Mouse (Mus musculus) left cerebral cortex, adult 2 months (tissue): ENCODE data around the gene Gba. TPM values are rescaled to one million over a fixed set of nuclear protein-coding genes. Genes with fewer than 3 reads are reported as not detected.
A peak's percentile ranks its signal among the peaks of the same experiment; 100 is the strongest.
"Not testable (repeated sequence)": the region's sequence is repeated elsewhere in the genome, so short reads cannot be mapped to it uniquely, and the experiment has no call there.

Source experiments
- DNase-seq, 2 experiments: peaks; one replicate each; pipeline ENCODE4 v3.0.0; 2021 to 2022; ENCODE audit warnings: low spot score in 2 of 2, mixed read lengths in 1 of 2; ENCODE audit errors: extremely low spot score in 1 of 2
- H3K27ac ChIP-seq: fragments of 200-600 bp; 2 replicates; pipeline ENCODE4 v1.8.1; 2022
- H3K4me3 ChIP-seq: fragments of 200-600 bp; 2 replicates; pipeline ENCODE4 v1.8.1; 2022
- CTCF ChIP-seq: fragments of 200-600 bp; IDR thresholded peaks from 2 replicates; pipeline ENCODE4 v1.8.1; 2022; ENCODE audit warnings: antibody characterized with exemption, mild to moderate bottlenecking, moderate library complexity
- intact Hi-C: fragments of 180-260 bp; cut with DNase I; formaldehyde crosslinking; loops from one replicate; pipeline ENCODE4 v1.15.1; 2025
- long read RNA-seq, 2 experiments: library from polyadenylated mRNA; stranded (forward); transcript quantifications; one replicate each; pipeline ENCODE4 v2.0.0; 2021; ENCODE audit warnings: borderline mapping rate in 2 of 2
- total RNA-seq, 2 experiments: library from RNA; stranded (reverse); gene quantifications; 2 replicates each; pipeline ENCODE4 v1.2.3; 2021

Gba gene
- total RNA-seq = 10 to 100 TPM; 64.9 to 66.8 TPM
- long read RNA-seq, experiment 1, transcript Gba-201 (11 exons, 1,779 nt) = major isoform, 19 of 35 reads
- long read RNA-seq, experiment 1, partial matches to known transcripts = 3 of 35 reads
- long read RNA-seq, experiment 1, other reads (novel, unspliced or antisense) = 12 of 35 reads
- long read RNA-seq, experiment 2, transcript Gba-201 (11 exons, 1,779 nt) = major isoform, 19 of 29 reads
- long read RNA-seq, experiment 2, partial matches to known transcripts = 4 of 29 reads
- long read RNA-seq, experiment 2, other reads (novel, unspliced or antisense) = 5 of 29 reads

- Histone ChIP-seq H3K27ac (peak within 1 kb of the TSS; percentile 83), H3K4me3 (peak within 1 kb of the TSS; percentile 69)
- intact Hi-C loops = loop anchor here (1.0 kb wide), 1 partner anchor 11 kb away; no protein-coding TSS in a partner anchor
- DNase-seq = peak; percentile 84 to 85
- TF ChIP-seq CTCF = no peak
Observed at GRCm38 (mm10) chr3:89202253-89203141, at the start of gene Gba. Gene Gba, plus strand, starts transcription at chr3:89202928.

GRCm38 (mm10) chr3:89156951-89157350, 45.8 kb upstream of the Gba start:
- Histone ChIP-seq H3K27ac (no peak overlapping the region), H3K4me3 (no peak overlapping the region)
- intact Hi-C loops = loop anchor here (5.0 kb wide), 2 partner anchors 40 to 55 kb away; partner anchors contain the start of genes Fdps and Gm43738
- TF ChIP-seq CTCF = no peak
- no peak for DNase-seq

GRCm38 (mm10) chr3:89158651-89159050, 44.1 kb upstream of the Gba start:
- peak overlapping the region; percentile 63 for H3K4me3 ChIP-seq
- H3K27ac ChIP-seq = peak overlapping the region; percentile 28; the same call in 1 of the 2 replicates
- no peak for TF ChIP-seq CTCF
- intact Hi-C loops = loop anchor here (5.0 kb wide), 2 partner anchors 41 to 56 kb away; partner anchors contain the start of genes Fdps and Gm43738
- no peak for DNase-seq

GRCm38 (mm10) chr3:89159211-89159610, 43.5 kb upstream of the Gba start:
- Histone ChIP-seq H3K27ac (peak overlapping the region; percentile 28; the same call in 1 of the 2 replicates), H3K4me3 (peak overlapping the region; percentile 63)
- DNase-seq = no peak
- no peak for TF ChIP-seq CTCF
- intact Hi-C loops = loop anchor here (5.0 kb wide), 2 partner anchors 42 to 57 kb away; partner anchors contain the start of genes Fdps and Gm43738

- intact Hi-C loops = loop anchor here (5.0 to 10.0 kb wide), 3 partner anchors 42 to 215 kb away; partner anchors contain the start of genes Fdps and Gm43738
- Histone ChIP-seq H3K27ac (peak within 1 kb of the TSS; percentile 28; the same call in 1 of the 2 replicates), H3K4me3 (peak within 1 kb of the TSS; percentile 63)
- peak; percentile 57 for TF ChIP-seq CTCF
- peak; percentile 51 to 60 for DNase-seq
Observed at GRCm38 (mm10) chr3:89159616-89160344, 42.9 kb upstream of the Gba start, which contains the start of gene Hcn3. Gene Hcn3, minus strand, starts transcription at chr3:89160196.

GRCm38 (mm10) chr3:89161207-89161606, 41.5 kb upstream of the Gba start:
- H3K27ac ChIP-seq, DNase-seq, H3K4me3 ChIP-seq: not testable (repeated sequence)
- intact Hi-C loops = loop anchor here (10.0 kb wide), 1 partner anchor 216 kb away; no protein-coding TSS in a partner anchor

GRCm38 (mm10) chr3:89161786-89162185, 40.9 kb upstream of the Gba start:
- Histone ChIP-seq H3K27ac (no peak overlapping the region), H3K4me3 (no peak overlapping the region)
- TF ChIP-seq CTCF = no peak
- intact Hi-C loops = loop anchor here (10.0 kb wide), 1 partner anchor 217 kb away; no protein-coding TSS in a partner anchor
- DNase-seq = no peak

- intact Hi-C loops = loop anchor here (10.0 kb wide), 1 partner anchor 218 kb away; no protein-coding TSS in a partner anchor
- TF ChIP-seq CTCF = no peak
- Histone ChIP-seq H3K27ac (no peak overlapping the region), H3K4me3 (no peak overlapping the region)
- DNase-seq = no peak
Observed at GRCm38 (mm10) chr3:89163123-89163522, 39.6 kb upstream of the Gba start.

GRCm38 (mm10) chr3:89163643-89164245, 39.0 kb upstream of the Gba start:
- intact Hi-C loops = loop anchor here (2.0 to 10.0 kb wide), 2 partner anchors 73 to 219 kb away; no protein-coding TSS in a partner anchor
- peak overlapping the region; percentile 91; the same call in 1 of the 2 replicates for H3K27ac ChIP-seq
- no peak for TF ChIP-seq CTCF
- H3K4me3 ChIP-seq = peak overlapping the region; percentile 68
- no peak for DNase-seq

GRCm38 (mm10) chr3:89164506-89165267, 38.0 kb upstream of the Gba start, which contains the start of gene Clk2:
Gene Clk2, plus strand, starts transcription at chr3:89164795.
- H3K4me3 ChIP-seq = peak within 1 kb of the TSS; percentile 68
- peak; percentile 93 to 95 for DNase-seq
- H3K27ac ChIP-seq = peak within 1 kb of the TSS; percentile 91
- TF ChIP-seq CTCF = no peak
- intact Hi-C loops = loop anchor here (1.0 to 10.0 kb wide), 3 partner anchors 13 to 220 kb away; partner anchors contain the start of gene Scamp3
